Mouse (Mus musculus) urinary bladder, adult 2 months (tissue): ENCODE data around the gene Ddx39b. TPM values are rescaled to one million over a fixed set of nuclear protein-coding genes. Genes with fewer than 3 reads are reported as not detected.
"Not testable (repeated sequence)": the region's sequence is repeated elsewhere in the genome, so short reads cannot be mapped to it uniquely, and the experiment has no call there.

ENCODE experiments used
- DNase-seq: peaks from one replicate; pipeline ENCODE4 v3.0.0; 2022; ENCODE audit warnings: low spot score
- polyA plus RNA-seq: library from polyadenylated mRNA; depleted of rRNA; stranded (reverse); fragments of >200 nt; gene quantifications from 2 replicates; pipeline ENCODE4 v1.2.3, GENCODE M21; 2012

Ddx39b gene
- polyA plus RNA-seq, 1 experiment: 350 TPM

GRCm38 (mm10) chr17:35261651-35262050, 20.1 kb downstream of the Ddx39b start:
- no peak for DNase-seq

- DNase-seq: peak; percentile 98
Observed at GRCm38 (mm10) chr17:35262664-35263522, 21.3 kb downstream of the Ddx39b start, which contains the start of gene H2-D1. TSS of gene H2-D1 (plus strand) at chr17:35262730.

- no peak for DNase-seq
Observed at GRCm38 (mm10) chr17:35263523-35263883, 22.0 kb downstream of the Ddx39b start.

- no peak for DNase-seq
Observed at GRCm38 (mm10) chr17:35267399-35268086, 26.0 kb downstream of the Ddx39b start.

- no peak for DNase-seq
Observed at GRCm38 (mm10) chr17:35269653-35270347, 28.3 kb downstream of the Ddx39b start.

GRCm38 (mm10) chr17:35272249-35272648, 30.7 kb downstream of the Ddx39b start:
- no peak for DNase-seq

- DNase-seq: peak; percentile 91
Observed at GRCm38 (mm10) chr17:35274770-35275169, 33.2 kb downstream of the Ddx39b start.

GRCm38 (mm10) chr17:35276304-35276864, 34.8 kb downstream of the Ddx39b start:
- DNase-seq: no peak

GRCm38 (mm10) chr17:35278049-35278448, 36.5 kb downstream of the Ddx39b start:
- no peak for DNase-seq

- DNase-seq: no peak
Observed at GRCm38 (mm10) chr17:35278957-35279688, 37.6 kb downstream of the Ddx39b start.

- DNase-seq: no peak
Observed at GRCm38 (mm10) chr17:35280276-35280675, 38.7 kb downstream of the Ddx39b start.

GRCm38 (mm10) chr17:35285431-35285830, 43.9 kb downstream of the Ddx39b start:
- DNase-seq: no peak

GRCm38 (mm10) chr17:35295796-35296195, 54.2 kb downstream of the Ddx39b start:
- DNase-seq: peak; percentile 35

- not testable (repeated sequence) for DNase-seq
Observed at GRCm38 (mm10) chr17:35300261-35300945, 58.9 kb downstream of the Ddx39b start.

- peak; percentile 97 for DNase-seq
Observed at GRCm38 (mm10) chr17:35301645-35302258, 60.2 kb downstream of the Ddx39b start.

GRCm38 (mm10) chr17:35303271-35303670, 61.7 kb downstream of the Ddx39b start:
- no peak for DNase-seq
